In genomic region chr12:31265722-31266431, GRCm38 (mm10) we compare ENCODE assay signal across 8 mouse cellular contexts. TPM values are rescaled to one million over a fixed set of nuclear protein-coding genes. Genes with fewer than 3 reads are reported as not detected.
A peak's percentile ranks its signal among the peaks of the same experiment; 100 is the strongest.
DNase-seq lines count a peak whose midpoint lies in the region; ATAC-seq lines count a peak whose summit lies in the region.

No protein-coding gene starts in this region.

- ATAC-seq in embryonic facial prominence, embryonic 11.5 days (replicated peaks; ENCODE audit: insufficient number of reproducible peaks, low FRiP score, low TSS enrichment, low read depth), result peak; percentile 40; the same call in 1 of the 2 replicates
- ATAC-seq in hindbrain, embryonic 13.5 days (ENCODE audit: low FRiP score), result peak; percentile 81
- peak; percentile 41; the same call in 1 of the 2 replicates for ATAC-seq in limb, embryonic 11.5 days (ENCODE audit: insufficient number of reproducible peaks, low FRiP score, low TSS enrichment, low read depth)
- ATAC-seq in neural tube, embryonic 15.5 days (ENCODE audit: low FRiP score), result peak; percentile 75

- DNase-seq in cerebellum, postnatal 14 days, result peak; percentile 29 to 46
- DNase-seq in cerebellum, adult 11-12 months, result no peak
- DNase-seq in 3T3-L1 (ENCODE audit: low read depth, low spot score), result peak; percentile 49
- DNase-seq in embryonic facial prominence, embryonic 11.5 days (ENCODE audit: low spot score), result peak; percentile 73
- DNase-seq in limb, embryonic 11.5 days (ENCODE audit: low spot score), result peak; percentile 77
- no peak for DNase-seq in cerebellum, adult 8-10 months

- H3K9ac ChIP-seq in embryonic facial prominence, embryonic 11.5 days (replicated peaks; ENCODE audit: low read length), result peak overlapping the region; percentile 79
- peak overlapping the region; percentile 71 for H3K9ac ChIP-seq in hindbrain, embryonic 13.5 days
- peak overlapping the region; percentile 66 for H3K9ac ChIP-seq in limb, embryonic 11.5 days (ENCODE audit: low read length)
- H3K9ac ChIP-seq in neural tube, embryonic 15.5 days (replicated peaks), result peak overlapping the region; percentile 60

- H3K4me2 ChIP-seq in embryonic facial prominence, embryonic 11.5 days (ENCODE audit: low read depth, low read length), result peak overlapping the region; percentile 91
- peak overlapping the region; percentile 88 for H3K4me2 ChIP-seq in hindbrain, embryonic 13.5 days
- H3K4me2 ChIP-seq in limb, embryonic 11.5 days (ENCODE audit: low read depth, severe bottlenecking), result peak overlapping the region; percentile 90
- H3K4me2 ChIP-seq in neural tube, embryonic 15.5 days, result peak overlapping the region; percentile 97

- no peaks in the 10 kb centered on the region for H3K9me3 ChIP-seq in embryonic facial prominence, embryonic 11.5 days (replicated peaks; ENCODE audit: control insufficient read depth, low read length)
- no peaks in the 10 kb centered on the region for H3K9me3 ChIP-seq in hindbrain, embryonic 13.5 days
- no peaks in the 10 kb centered on the region for H3K9me3 ChIP-seq in limb, embryonic 11.5 days (ENCODE audit: control insufficient read depth, low read length)
- H3K9me3 ChIP-seq in neural tube, embryonic 15.5 days (replicated peaks), result no peaks in the 10 kb centered on the region

- no peaks in the 10 kb centered on the region for H3K36me3 ChIP-seq in embryonic facial prominence, embryonic 11.5 days (replicated peaks; ENCODE audit: control insufficient read depth, insufficient read depth, low read depth, low read length)
- no peaks in the 10 kb centered on the region for H3K36me3 ChIP-seq in hindbrain, embryonic 13.5 days
- peaks cover 2% of the 10 kb centered on the region; the same call in 1 of the 2 replicates for H3K36me3 ChIP-seq in limb, embryonic 11.5 days (ENCODE audit: control insufficient read depth, insufficient read depth, low read length)
- H3K36me3 ChIP-seq in neural tube, embryonic 15.5 days, result no peaks in the 10 kb centered on the region

- no peaks in the 10 kb centered on the region for H3K27me3 ChIP-seq in embryonic facial prominence, embryonic 11.5 days (ENCODE audit: control insufficient read depth, insufficient read depth, low read length)
- peaks cover 69% of the 10 kb centered on the region for H3K27me3 ChIP-seq in hindbrain, embryonic 13.5 days
- H3K27me3 ChIP-seq in limb, embryonic 11.5 days (ENCODE audit: control insufficient read depth, insufficient read depth, low read length), result no peaks in the 10 kb centered on the region
- H3K27me3 ChIP-seq in neural tube, embryonic 15.5 days (replicated peaks), result peaks cover 48% of the 10 kb centered on the region

- peak overlapping the region; percentile 72 for H3K27ac ChIP-seq in embryonic facial prominence, embryonic 11.5 days (replicated peaks; ENCODE audit: low read depth, low read length)
- no peak overlapping the region; the same call in 1 of the 2 replicates for H3K27ac ChIP-seq in hindbrain, embryonic 13.5 days
- peak overlapping the region; percentile 81 for H3K27ac ChIP-seq in limb, embryonic 11.5 days (replicated peaks; ENCODE audit: low read depth, low read length)
- peak overlapping the region; percentile 41 for H3K27ac ChIP-seq in neural tube, embryonic 15.5 days (replicated peaks)

- H3K4me1 ChIP-seq in embryonic facial prominence, embryonic 11.5 days (ENCODE audit: control insufficient read depth, insufficient read depth, low read length), result peaks cover 2% of the 10 kb centered on the region; the same call in 1 of the 2 replicates
- peaks cover 25% of the 10 kb centered on the region for H3K4me1 ChIP-seq in hindbrain, embryonic 13.5 days (replicated peaks)
- H3K4me1 ChIP-seq in limb, embryonic 11.5 days (ENCODE audit: control insufficient read depth, insufficient read depth, low read length), result peaks cover 18% of the 10 kb centered on the region
- H3K4me1 ChIP-seq in neural tube, embryonic 15.5 days, result peaks cover 26% of the 10 kb centered on the region

- H3K4me3 ChIP-seq in embryonic facial prominence, embryonic 11.5 days (ENCODE audit: low read depth, low read length), result peak overlapping the region; percentile 71
- H3K4me3 ChIP-seq in hindbrain, embryonic 13.5 days, result peak overlapping the region; percentile 51
- peak overlapping the region; percentile 72 for H3K4me3 ChIP-seq in limb, embryonic 11.5 days (ENCODE audit: low read depth, low read length)
- H3K4me3 ChIP-seq in neural tube, embryonic 15.5 days (replicated peaks), result peak overlapping the region; percentile 54

- under 1% methylated on average over 50 of the region's 50 CpGs for WGBS in embryonic facial prominence, embryonic 11.5 days
- WGBS in hindbrain, embryonic 13.5 days, result under 1% methylated on average over 50 of the region's 50 CpGs
- under 1% methylated on average over 50 of the region's 50 CpGs for WGBS in limb, embryonic 11.5 days
- WGBS in neural tube, embryonic 15.5 days, result under 1% methylated on average over 50 of the region's 50 CpGs

RNA-seq across cellular contexts. Expression of gene Lamb1, which starts 0.8 kb away (rescaled TPM):
- 42.0 and 42.6 TPM in 2 replicates for polyA plus RNA-seq in embryonic facial prominence, embryonic 11.5 days (2014; fragmentation: Nextera tagmentation; extraction: Ambion mirVana)
- 20.7 and 22.9 TPM in 2 replicates for polyA plus RNA-seq in hindbrain, embryonic 13.5 days (2015; fragmentation: Nextera tagmentation; extraction: Ambion mirVana)
- 38.1 and 42.2 TPM in 2 replicates for polyA plus RNA-seq in limb, embryonic 11.5 days (2014; fragmentation: Nextera tagmentation; extraction: Ambion mirVana)
- polyA plus RNA-seq in neural tube, embryonic 15.5 days (2015; fragmentation: Nextera tagmentation; extraction: Ambion mirVana), result 17.4 and 29.1 TPM in 2 replicates

RNA-seq across cellular contexts. Expression of gene Gm6993, which starts 25.3 kb away (rescaled TPM):
- not detected in 2 replicates for polyA plus RNA-seq in embryonic facial prominence, embryonic 11.5 days (2014; fragmentation: Nextera tagmentation; extraction: Ambion mirVana)
- not detected in 2 replicates for polyA plus RNA-seq in hindbrain, embryonic 13.5 days (2015; fragmentation: Nextera tagmentation; extraction: Ambion mirVana)
- not detected in 2 replicates for polyA plus RNA-seq in limb, embryonic 11.5 days (2014; fragmentation: Nextera tagmentation; extraction: Ambion mirVana)
- polyA plus RNA-seq in neural tube, embryonic 15.5 days (2015; fragmentation: Nextera tagmentation; extraction: Ambion mirVana), result not detected in 2 replicates

Comparison
In these comparisons a context has a peak if more than half of its experiments do, and no peak if none do; other contexts are left out.
1. DNase-seq: peak in cerebellum, postnatal 14 days (2 of 2), 3T3-L1 (single experiment), embryonic facial prominence, embryonic 11.5 days (single experiment) and limb, embryonic 11.5 days (single experiment); none in cerebellum, adult 11-12 months (single experiment) and cerebellum, adult 8-10 months (single experiment).
2. Peak in every context shown above with its lines, with median percentiles within 50 percentile points of each other: ATAC-seq, H3K4me2 ChIP-seq, H3K4me3 ChIP-seq and H3K9ac ChIP-seq.